Comparison of ENCODE assay signal across 8 mouse cellular contexts in genomic region chr11:4874551-4874950, GRCm38 (mm10). TPM values are rescaled to one million over a fixed set of nuclear protein-coding genes. Genes with fewer than 3 reads are reported as not detected.
DNase-seq lines count a peak whose midpoint lies in the region; ATAC-seq and TF ChIP-seq lines count a peak whose summit lies in the region.

No protein-coding gene starts in this region.

- TF ChIP-seq CTCF in hindbrain, postnatal 0 days (IDR thresholded peaks at IDR 0.05; ENCODE audit: low read depth) = no peak
- no peak for TF ChIP-seq CTCF in liver, embryonic 14.5 days (IDR thresholded peaks at IDR 0.05; ENCODE audit: low read depth)

- peaks cover 7% of the 10 kb centered on the region for H3K36me3 ChIP-seq in heart, embryonic 10.5 days
- no peaks in the 10 kb centered on the region for H3K36me3 ChIP-seq in hindbrain, postnatal 0 days (ENCODE audit: insufficient read depth, low read length)
- no peaks in the 10 kb centered on the region for H3K36me3 ChIP-seq in liver, embryonic 14.5 days (replicated peaks; ENCODE audit: control insufficient read depth, insufficient read depth, low read depth)
- H3K36me3 ChIP-seq in stomach, embryonic 15.5 days = no peaks in the 10 kb centered on the region

- ATAC-seq in hindbrain, postnatal 0 days = peak; percentile 39; the same call in 1 of the 2 replicates
- peak; percentile 73 for ATAC-seq in liver, embryonic 14.5 days (ENCODE audit: insufficient read depth)
- ATAC-seq in stomach, embryonic 15.5 days (ENCODE audit: insufficient read depth, low FRiP score, low read depth) = peak; percentile 69; the same call in 1 of the 2 replicates

- peak overlapping the region; percentile 76 for H3K4me2 ChIP-seq in hindbrain, postnatal 0 days (ENCODE audit: low read depth, low read length)
- peak overlapping the region; percentile 80 for H3K4me2 ChIP-seq in liver, embryonic 14.5 days (ENCODE audit: low read depth)
- H3K4me2 ChIP-seq in stomach, embryonic 15.5 days = peak overlapping the region; percentile 78

- peaks cover 18% of the 10 kb centered on the region for H3K4me1 ChIP-seq in heart, embryonic 10.5 days
- peaks cover 6% of the 10 kb centered on the region; the same call in 1 of the 2 replicates for H3K4me1 ChIP-seq in hindbrain, postnatal 0 days (ENCODE audit: insufficient read depth, low read length)
- H3K4me1 ChIP-seq in liver, embryonic 14.5 days (replicated peaks; ENCODE audit: control insufficient read depth in 2 of 2, insufficient read depth in 2 of 2, low read length in 1 of 2) = peaks cover 7 to 17% of the 10 kb centered on the region in 2 experiments
- peaks cover 6% of the 10 kb centered on the region; the same call in 1 of the 2 replicates for H3K4me1 ChIP-seq in stomach, embryonic 15.5 days

- no peak for TF ChIP-seq EP300 in liver, embryonic 14.5 days (IDR thresholded peaks at IDR 0.05; ENCODE audit: low read depth)

- H3K9me3 ChIP-seq in heart, embryonic 10.5 days = no peaks in the 10 kb centered on the region
- H3K9me3 ChIP-seq in hindbrain, postnatal 0 days (ENCODE audit: low read length) = no peaks in the 10 kb centered on the region
- no peaks in the 10 kb centered on the region for H3K9me3 ChIP-seq in liver, embryonic 14.5 days (ENCODE audit: control insufficient read depth, low read length)
- no peaks in the 10 kb centered on the region for H3K9me3 ChIP-seq in stomach, embryonic 15.5 days

- peak overlapping the region; percentile 85 for H3K27ac ChIP-seq in heart, embryonic 10.5 days
- peak overlapping the region; percentile 81; the same call in 1 of the 2 replicates for H3K27ac ChIP-seq in hindbrain, postnatal 0 days
- peak overlapping the region; percentile 4; the same call in 1 of the 2 replicates for H3K27ac ChIP-seq in liver, embryonic 14.5 days
- 0 out of 2 replicates have a peak overlapping the region, but pooled peaks have one; percentile 14 for H3K27ac ChIP-seq in stomach, embryonic 15.5 days

- H3K27me3 ChIP-seq in heart, embryonic 10.5 days (ENCODE audit: insufficient read depth, poor library complexity, severe bottlenecking) = no peaks in the 10 kb centered on the region
- H3K27me3 ChIP-seq in hindbrain, postnatal 0 days (ENCODE audit: insufficient read depth, low read length) = no peaks in the 10 kb centered on the region
- H3K27me3 ChIP-seq in liver, embryonic 14.5 days (ENCODE audit: control insufficient read depth, insufficient read depth, low read length) = no peaks in the 10 kb centered on the region
- H3K27me3 ChIP-seq in stomach, embryonic 15.5 days (replicated peaks) = no peaks in the 10 kb centered on the region

- H3K9ac ChIP-seq in hindbrain, postnatal 0 days (replicated peaks; ENCODE audit: low read length) = peak overlapping the region; percentile 77
- peak overlapping the region; percentile 51 for H3K9ac ChIP-seq in liver, embryonic 14.5 days (replicated peaks)
- H3K9ac ChIP-seq in stomach, embryonic 15.5 days = peak overlapping the region; percentile 48; the same call in 1 of the 2 replicates

- DNase-seq in heart, embryonic 10.5 days (ENCODE audit: low spot score) = no peak
- DNase-seq in heart, postnatal 10 days = no peak
- peak; percentile 29 for DNase-seq in brain, adult 2 months (ENCODE audit: low read depth, low spot score)
- no peak for DNase-seq in hindbrain, postnatal 0 days (ENCODE audit: low spot score)
- peak in 1 of 3 experiments; percentile 34 for DNase-seq in liver, embryonic 14.5 days (ENCODE audit: low read depth in 3 of 3, low spot score in 3 of 3)
- no peak for DNase-seq in spleen, adult 18-20 months
- no peak for DNase-seq in gastrocnemius, postnatal 25 days

- whole genome bisulfite sequencing in heart, embryonic 10.5 days = 6% methylated on average over 10 of the region's 10 CpGs
- WGBS in hindbrain, postnatal 0 days = 7% methylated on average over 10 of the region's 10 CpGs
- 12% methylated on average over 10 of the region's 10 CpGs for WGBS in liver, embryonic 14.5 days (ENCODE audit: insufficient replicate concordance)
- WGBS in stomach, embryonic 15.5 days = 3% methylated on average over 10 of the region's 10 CpGs

- intact Hi-C loops in heart, postnatal 10 days (cut with DNase I) = no loop called here

- H3K4me3 ChIP-seq in heart, embryonic 10.5 days = peak overlapping the region; percentile 87
- H3K4me3 ChIP-seq in hindbrain, postnatal 0 days (ENCODE audit: low read length) = peak overlapping the region; percentile 56
- peak overlapping the region; percentile 63 to 64 for H3K4me3 ChIP-seq in liver, embryonic 14.5 days (ENCODE audit: insufficient read depth in 1 of 2, low read depth in 2 of 2, low read length in 2 of 2)
- H3K4me3 ChIP-seq in stomach, embryonic 15.5 days (replicated peaks) = peak overlapping the region; percentile 70

RNA-seq across cellular contexts. Expression of gene Nipsnap1, which starts 0.8 kb away (rescaled TPM):
- 43.6 and 60.9 TPM in 2 replicates for polyA plus RNA-seq in heart, embryonic 10.5 days (2016; fragmentation: Nextera tagmentation; extraction: Ambion mirVana)
- total RNA-seq in heart, postnatal 10 days (2021) = 1 to 10 TPM; 2.5 to 2.6 TPM
- 118 and 140 TPM in 2 replicates for total RNA-seq in hindbrain, postnatal 0 days (2014; rRNA removed)
- polyA plus RNA-seq in hindbrain, postnatal 0 days (2015; fragmentation: Nextera tagmentation; extraction: Ambion mirVana) = 114 and 116 TPM in 2 replicates
- polyA plus RNA-seq in liver, embryonic 14.5 days (2012; rRNA removed) = 33.2 and 41.9 TPM in 2 replicates
- 63.4 and 70.2 TPM in 2 replicates for polyA plus RNA-seq in liver, embryonic 14.5 days (2014; fragmentation: Nextera tagmentation; extraction: Ambion mirVana)
- polyA plus RNA-seq in stomach, embryonic 15.5 days (2015; fragmentation: Nextera tagmentation; extraction: Ambion mirVana) = 64.1 and 68.6 TPM in 2 replicates
- 1 to 10 TPM in 1 of 2 experiments, under 1 TPM in 1; 0.64 to 1.1 TPM for total RNA-seq in gastrocnemius, postnatal 25 days (2021)

RNA-seq across cellular contexts. Expression of gene Thoc5, which starts 20.6 kb away (rescaled TPM):
- 32.2 and 36.9 TPM in 2 replicates for polyA plus RNA-seq in heart, embryonic 10.5 days (2016; fragmentation: Nextera tagmentation; extraction: Ambion mirVana)
- total RNA-seq in heart, postnatal 10 days (2021) = 10 to 100 TPM; 19.7 to 21.5 TPM
- total RNA-seq in hindbrain, postnatal 0 days (2014; rRNA removed) = 30.3 and 37.8 TPM in 2 replicates
- 36.5 and 38.1 TPM in 2 replicates for polyA plus RNA-seq in hindbrain, postnatal 0 days (2015; fragmentation: Nextera tagmentation; extraction: Ambion mirVana)
- 12.8 and 17.2 TPM in 2 replicates for polyA plus RNA-seq in liver, embryonic 14.5 days (2012; rRNA removed)
- polyA plus RNA-seq in liver, embryonic 14.5 days (2014; fragmentation: Nextera tagmentation; extraction: Ambion mirVana) = 15.9 and 19.3 TPM in 2 replicates
- 30.4 and 31.9 TPM in 2 replicates for polyA plus RNA-seq in stomach, embryonic 15.5 days (2015; fragmentation: Nextera tagmentation; extraction: Ambion mirVana)
- 10 to 100 TPM; 11.7 to 14.5 TPM for total RNA-seq in gastrocnemius, postnatal 25 days (2021)

RNA-seq across cellular contexts. Expression of gene Nf2, which starts 25.2 kb away (rescaled TPM):
- 43.2 and 52.5 TPM in 2 replicates for polyA plus RNA-seq in heart, embryonic 10.5 days (2016; fragmentation: Nextera tagmentation; extraction: Ambion mirVana)
- total RNA-seq in heart, postnatal 10 days (2021) = 100 to 1,000 TPM in 1 of 2 experiments, 10 to 100 TPM in 1; 97.2 to 100 TPM
- 93.1 and 97.6 TPM in 2 replicates for total RNA-seq in hindbrain, postnatal 0 days (2014; rRNA removed)
- polyA plus RNA-seq in hindbrain, postnatal 0 days (2015; fragmentation: Nextera tagmentation; extraction: Ambion mirVana) = 55.5 and 57.4 TPM in 2 replicates
- 9.3 and 12.1 TPM in 2 replicates for polyA plus RNA-seq in liver, embryonic 14.5 days (2012; rRNA removed)
- 10.7 TPM in 2 replicates for polyA plus RNA-seq in liver, embryonic 14.5 days (2014; fragmentation: Nextera tagmentation; extraction: Ambion mirVana)
- 38.6 and 48.1 TPM in 2 replicates for polyA plus RNA-seq in stomach, embryonic 15.5 days (2015; fragmentation: Nextera tagmentation; extraction: Ambion mirVana)
- 10 to 100 TPM; 42.0 to 46.6 TPM for total RNA-seq in gastrocnemius, postnatal 25 days (2021)

Comparison
In these comparisons a context has a peak if more than half of its experiments do, and no peak if none do; other contexts are left out.
1. H3K27ac ChIP-seq: peak in every context shown above with its lines; median percentile 85 in heart, embryonic 10.5 days; 81 in hindbrain, postnatal 0 days; 14 in stomach, embryonic 15.5 days; 4 in liver, embryonic 14.5 days.